Mouse (Mus musculus) right cerebral cortex, postnatal 10 days (tissue): ENCODE data around the gene Gm17428.
"Not testable (repeated sequence)": the region's sequence is repeated elsewhere in the genome, so short reads cannot be mapped to it uniquely, and the experiment has no call there.

Experiments
- DNase-seq, 2 experiments: peaks; one replicate each; pipeline ENCODE4 v3.0.0; 2021; ENCODE audit warnings: low spot score in 2 of 2

Gene Gm17428

DNA sequence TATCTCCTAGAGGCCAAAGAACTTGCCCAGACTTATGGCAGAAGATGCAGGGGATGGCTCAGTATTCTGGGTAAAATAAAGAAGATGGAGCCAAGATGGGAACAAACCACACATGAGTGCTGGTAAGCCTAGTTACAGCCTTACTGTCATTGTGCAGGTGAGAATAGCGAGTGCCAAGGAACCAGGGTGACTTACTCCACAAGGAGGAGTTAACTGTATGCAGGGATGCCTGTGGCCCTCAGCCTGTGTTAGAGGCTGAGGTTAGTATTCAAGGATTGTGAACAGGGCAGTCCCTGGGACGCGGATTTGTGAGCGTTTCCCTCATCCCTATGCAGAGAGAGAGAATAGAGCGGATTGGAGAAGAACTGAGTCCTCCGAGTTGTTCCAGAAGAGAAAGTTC, 25.1 kb upstream of the Gm17428 start:
- DNase-seq: no peak

DNA sequence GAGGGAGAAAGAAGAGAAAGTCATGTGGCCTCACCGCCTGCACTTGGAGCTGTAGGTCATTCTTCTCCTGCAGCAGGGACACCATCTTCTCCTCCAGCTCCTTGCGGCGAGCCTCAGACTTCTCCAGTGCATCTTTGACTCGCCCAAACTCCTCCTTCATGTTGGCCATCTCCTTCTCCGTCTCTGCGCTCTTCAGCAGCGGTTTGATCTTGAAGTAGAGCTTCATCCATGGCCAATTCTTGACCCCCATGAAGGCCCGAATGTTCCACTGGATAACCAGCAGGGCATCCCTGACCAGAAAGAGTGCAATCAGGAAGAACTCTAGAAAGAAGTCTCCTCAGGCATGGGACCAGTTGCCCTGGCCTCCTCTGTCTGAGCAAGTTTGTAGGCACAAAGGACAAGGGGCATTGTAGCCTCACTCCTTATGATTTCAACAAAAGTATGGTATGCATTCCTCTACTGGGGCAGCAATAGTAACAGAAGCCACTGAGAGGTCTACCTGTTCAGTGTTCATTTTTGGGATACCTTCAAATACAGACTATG, 23.0 kb upstream of the Gm17428 start:
- DNase-seq: no peak

GRCm38 (mm10) chr14:54954474-54954873, 22.3 kb upstream of the Gm17428 start:
- no peak for DNase-seq

- no peak for DNase-seq
These were observed 21.3 kb upstream of the Gm17428 start for GRCm38 (mm10) chr14:54955481-54955880.

- no peak for DNase-seq
These were observed 20.2 kb upstream of the Gm17428 start for GRCm38 (mm10) chr14:54956533-54956932.

GRCm38 (mm10) chr14:54958503-54958902, 18.2 kb upstream of the Gm17428 start:
- DNase-seq: no peak

DNA sequence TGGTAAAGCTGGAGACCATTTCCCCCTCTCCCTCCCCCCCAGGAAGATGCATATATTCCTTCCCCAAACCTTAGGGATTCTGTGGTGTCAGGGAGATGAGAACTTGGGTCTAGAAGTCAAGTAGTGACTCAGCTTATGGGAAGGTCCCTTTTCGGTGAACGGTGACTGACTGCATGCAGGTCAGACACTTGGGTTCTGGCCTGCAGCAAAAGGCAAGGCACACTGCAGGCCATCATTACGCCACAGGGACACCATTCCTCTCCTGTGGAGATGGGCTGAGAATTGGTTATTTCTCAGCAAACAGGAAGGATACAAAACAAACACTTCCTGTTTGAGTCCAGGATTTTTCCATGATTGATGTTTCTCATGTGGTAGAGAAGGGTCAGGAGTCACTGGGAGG, 17.5 kb upstream of the Gm17428 start:
- no peak for DNase-seq

DNA sequence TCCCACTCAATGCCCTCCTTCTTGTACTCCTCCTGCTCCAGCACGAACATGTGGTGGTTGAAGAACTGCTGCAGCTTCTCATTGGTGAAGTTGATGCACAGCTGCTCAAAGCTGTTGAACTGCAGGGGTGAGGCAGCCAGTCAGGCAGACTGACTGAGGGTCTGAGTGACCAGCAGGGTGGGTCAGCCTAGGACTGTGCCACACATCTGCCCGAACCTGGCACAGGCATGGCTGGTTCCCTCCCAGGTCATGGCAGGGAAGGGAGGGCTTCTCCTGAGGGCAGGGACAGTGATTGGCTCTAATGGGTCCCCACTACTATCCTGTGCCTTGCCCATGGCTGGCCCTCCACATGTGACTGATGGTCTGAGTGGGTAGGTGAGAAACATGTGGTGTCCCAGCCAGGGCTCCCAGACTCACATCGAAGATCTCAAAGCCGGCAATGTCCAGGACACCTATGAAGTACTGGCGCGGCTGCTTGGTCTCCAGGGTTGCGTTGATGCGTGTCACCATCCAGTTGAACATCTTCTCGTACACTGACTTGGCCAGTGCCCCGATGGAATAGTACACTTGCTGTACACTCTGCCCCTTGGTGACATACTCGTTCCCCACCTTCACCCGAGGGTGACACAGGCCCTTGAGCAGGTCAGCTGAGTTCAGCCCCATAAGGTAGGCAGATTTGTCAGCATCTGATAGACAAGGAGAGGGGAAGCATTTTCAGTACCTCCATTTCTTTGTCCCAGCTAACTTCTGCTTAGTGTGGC, 16.7 kb upstream of the Gm17428 start:
- DNase-seq: not testable (repeated sequence)

DNA sequence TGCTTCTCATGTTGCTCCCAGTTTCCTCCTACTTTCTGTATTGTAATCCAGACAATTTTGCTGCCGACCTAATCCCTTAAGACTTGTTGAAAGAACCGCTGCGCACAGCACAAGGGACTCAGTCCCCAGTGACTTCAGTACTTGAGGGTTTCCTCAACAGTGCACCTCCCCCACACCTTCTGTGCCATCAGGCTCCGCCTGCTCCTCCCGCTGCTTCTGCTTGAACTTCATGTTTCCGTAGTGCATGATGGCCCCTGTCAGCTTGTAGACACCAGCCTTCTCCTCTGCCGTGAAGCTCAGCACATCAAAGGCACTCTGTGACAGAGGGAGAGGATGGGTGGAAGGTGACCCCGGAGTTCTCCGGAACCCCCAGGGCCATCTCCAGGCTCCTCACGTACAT, 16.0 kb upstream of the Gm17428 start:
- DNase-seq: peak; percentile 54 to 56

GRCm38 (mm10) chr14:54961487-54961886, 15.2 kb upstream of the Gm17428 start:
- DNase-seq: no peak

DNA sequence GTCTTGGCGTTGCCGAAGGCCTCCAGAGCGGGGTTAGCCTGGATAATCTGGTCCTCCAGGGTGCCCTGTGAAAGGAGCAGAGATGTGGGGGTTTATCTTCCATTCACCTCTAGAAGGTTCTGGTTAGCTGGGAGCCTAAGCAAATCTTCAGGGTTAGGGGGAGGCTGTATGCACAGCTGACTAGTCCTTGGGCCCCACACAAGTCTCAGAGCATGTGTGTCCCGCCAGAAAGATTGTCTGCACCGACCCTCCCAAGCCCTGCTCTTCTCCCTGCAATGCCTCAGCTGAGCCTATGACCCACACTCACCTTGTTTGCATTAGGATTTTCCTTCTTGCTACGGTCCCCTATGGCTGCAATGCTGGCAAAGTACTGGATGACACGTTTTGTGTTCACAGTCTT, 14.0 kb upstream of the Gm17428 start:
- no peak for DNase-seq

DNA sequence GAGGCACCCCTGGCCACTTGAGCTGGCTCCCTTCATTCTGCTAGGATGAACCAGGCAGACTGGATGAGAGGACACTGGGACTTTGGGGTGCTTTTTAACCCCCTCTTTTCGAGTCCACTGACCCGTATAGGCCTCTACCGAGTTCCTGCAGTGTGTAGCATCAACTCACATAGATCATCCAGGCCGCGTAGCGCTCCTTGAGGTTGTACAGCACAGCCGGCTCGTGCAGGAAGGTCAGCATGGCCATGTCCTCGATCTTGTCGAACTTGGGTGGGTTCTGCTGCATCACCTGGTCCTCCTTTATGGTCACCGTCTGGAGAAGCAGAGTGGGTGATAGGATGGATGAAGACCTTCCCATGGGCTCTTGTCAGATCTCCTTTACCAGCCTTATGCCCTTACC, 13.0 kb upstream of the Gm17428 start:
- DNase-seq: no peak

DNA sequence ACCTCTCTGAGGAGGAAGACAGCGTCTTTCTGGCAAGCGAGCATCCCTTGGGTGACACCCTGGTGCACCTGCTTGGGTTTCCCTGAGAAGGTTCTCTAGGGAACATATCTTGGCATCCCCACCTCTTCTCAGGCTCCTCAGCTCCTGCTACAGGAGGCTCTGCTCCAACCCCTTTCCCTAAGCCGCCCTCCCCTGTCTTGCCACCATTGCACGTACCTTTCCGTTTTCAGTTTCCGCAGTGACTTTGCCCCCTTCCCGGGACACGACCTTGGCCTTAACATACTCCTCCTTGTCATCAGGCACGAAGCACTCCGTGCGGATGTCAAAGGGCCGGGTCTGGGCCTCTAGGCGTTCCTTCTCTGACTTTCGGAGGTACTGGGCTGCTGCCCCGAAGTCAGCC, 11.7 kb upstream of the Gm17428 start:
- DNase-seq: no peak

GRCm38 (mm10) chr14:54965631-54966030, 11.1 kb upstream of the Gm17428 start:
- no peak for DNase-seq

GRCm38 (mm10) chr14:54966320-54966977, 10.3 kb upstream of the Gm17428 start, which contains the start of gene Myh6:
Gene Myh6, minus strand, starts transcription at chr14:54966927.
- DNase-seq: no peak

GRCm38 (mm10) chr14:54967874-54968273, 8.9 kb upstream of the Gm17428 start:
- DNase-seq: no peak

DNA sequence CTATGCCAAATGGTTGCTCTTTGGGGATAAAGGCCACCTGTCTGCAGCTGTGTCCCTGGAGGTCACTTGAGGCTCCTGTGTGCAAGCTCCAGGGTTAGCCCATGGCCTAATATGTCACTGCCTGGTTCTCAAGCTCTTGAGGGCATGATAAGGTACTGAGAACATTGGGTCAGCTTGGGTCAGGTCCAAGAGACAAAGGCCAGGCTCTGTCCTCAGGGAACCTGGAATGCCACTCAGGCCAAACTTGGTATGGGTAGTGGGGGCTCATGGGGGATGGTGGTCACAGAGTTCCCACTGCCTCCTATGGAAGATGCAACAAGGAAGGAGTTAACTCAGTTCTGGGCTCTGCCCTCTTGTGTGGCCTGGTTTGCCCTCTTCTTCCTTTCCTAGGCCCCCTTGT, 8.4 kb upstream of the Gm17428 start:
- DNase-seq: no peak

GRCm38 (mm10) chr14:54972786-54973185, 3.9 kb upstream of the Gm17428 start:
- DNase-seq: not testable (repeated sequence)

GRCm38 (mm10) chr14:54974068-54974791, 2.5 kb upstream of the Gm17428 start:
- DNase-seq: peak; percentile 73 to 77

DNA sequence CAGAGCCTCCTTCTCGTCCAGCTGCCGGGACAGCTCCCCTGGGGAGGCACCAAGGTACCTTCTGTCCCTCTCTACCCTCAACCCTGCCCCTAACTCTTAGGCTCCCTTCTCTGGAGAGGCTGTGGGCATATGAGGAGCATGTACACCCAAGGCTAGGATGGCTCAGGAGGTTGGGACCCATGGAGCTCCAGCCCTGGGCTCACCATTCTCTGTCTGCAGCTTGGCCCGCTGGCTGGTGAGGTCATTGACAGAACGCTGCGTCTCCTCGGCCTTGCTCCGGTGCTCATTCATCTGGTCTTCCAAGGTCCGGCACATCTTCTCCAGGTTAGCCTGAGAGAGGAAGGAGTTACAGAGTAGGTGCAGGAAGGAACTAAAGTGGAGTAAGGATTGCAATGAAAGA, 1.9 kb downstream of the Gm17428 start:
- DNase-seq: no peak

GRCm38 (mm10) chr14:54981934-54982333, 5.2 kb downstream of the Gm17428 start:
- DNase-seq: no peak

GRCm38 (mm10) chr14:54988350-54988874, 11.7 kb downstream of the Gm17428 start:
- DNase-seq: not testable (repeated sequence)
